Mouse (Mus musculus): ENCODE results near the gene Gm45140. TPM values are rescaled to one million over a fixed set of nuclear protein-coding genes. Genes with fewer than 3 reads are reported as not detected.

Gm45140 gene
- polyA plus RNA-seq, 1 experiment from 2014 or later: 0.94 TPM

GRCm38 (mm10) chr6:87806857-87807256 is 28.7 kb downstream of the Gm45140 start:
- Histone ChIP-seq H3K9ac (replicated peaks; ENCODE audit: low read depth) (no peak overlapping the region), H3K4me2 (replicated peaks; ENCODE audit: low read depth, low read length) (no peak overlapping the region), H3K4me1 (ENCODE audit: insufficient read depth, low read depth, low read length) (peaks cover 6% of the 10 kb centered on the region; the same call in 1 of the 2 replicates), H3K36me3 (ENCODE audit: insufficient read depth, low read length) (no peaks in the 10 kb centered on the region), H3K9me3 (ENCODE audit: low read length) (no peaks in the 10 kb centered on the region), H3K4me3 (ENCODE audit: low read depth, low read length) (no peak overlapping the region), H3K27me3 (replicated peaks; ENCODE audit: insufficient read depth, low read length) (no peaks in the 10 kb centered on the region), H3K27ac (ENCODE audit: low read length) (no peak overlapping the region)
- 40% methylated on average over 2 of the region's 2 CpGs for WGBS
- no peak for DNase-seq (ENCODE audit: low spot score)
- TF ChIP-seq CTCF (IDR thresholded peaks at IDR 0.05) (no peak; the same call in 1 of the 2 replicates), EP300 (IDR thresholded peaks at IDR 0.05) (no peak)
- ATAC-seq: no peak

GRCm38 (mm10) chr6:87806028-87806427 is 29.6 kb downstream of the Gm45140 start:
- no peaks in the 10 kb centered on the region for H3K9me3 ChIP-seq (ENCODE audit: low read length)
- TF ChIP-seq CTCF (IDR thresholded peaks at IDR 0.05) (peak; percentile 50), EP300 (IDR thresholded peaks at IDR 0.05) (no peak)
- H3K36me3 ChIP-seq (ENCODE audit: insufficient read depth, low read length): no peaks in the 10 kb centered on the region
- H3K27ac ChIP-seq (ENCODE audit: low read length): no peak overlapping the region
- peak; percentile 47 for DNase-seq (ENCODE audit: low spot score)
- H3K27me3 ChIP-seq (replicated peaks; ENCODE audit: insufficient read depth, low read length): no peaks in the 10 kb centered on the region
- 46% methylated on average over 2 of the region's 2 CpGs for WGBS
- peaks cover 6% of the 10 kb centered on the region; the same call in 1 of the 2 replicates for H3K4me1 ChIP-seq (ENCODE audit: insufficient read depth, low read depth, low read length)
- H3K9ac ChIP-seq (replicated peaks; ENCODE audit: low read depth): no peak overlapping the region
- peak; percentile 37; the same call in 1 of the 2 replicates for ATAC-seq
- H3K4me3 ChIP-seq (ENCODE audit: low read depth, low read length): no peak overlapping the region
- H3K4me2 ChIP-seq (replicated peaks; ENCODE audit: low read depth, low read length): no peak overlapping the region

- 87% methylated on average over 7 of the region's 7 CpGs for WGBS
- no peak overlapping the region for H3K9ac ChIP-seq (replicated peaks; ENCODE audit: low read depth)
- DNase-seq (ENCODE audit: low spot score) (no peak), ATAC-seq (no peak)
- no peaks in the 10 kb centered on the region for H3K9me3 ChIP-seq (ENCODE audit: low read length)
- peaks cover 6% of the 10 kb centered on the region; the same call in 1 of the 2 replicates for H3K4me1 ChIP-seq (ENCODE audit: insufficient read depth, low read depth, low read length)
- H3K27ac ChIP-seq (ENCODE audit: low read length): no peak overlapping the region
- no peak overlapping the region for H3K4me2 ChIP-seq (replicated peaks; ENCODE audit: low read depth, low read length)
- TF ChIP-seq EP300 (IDR thresholded peaks at IDR 0.05) (no peak), CTCF (IDR thresholded peaks at IDR 0.05) (no peak)
- no peaks in the 10 kb centered on the region for H3K27me3 ChIP-seq (replicated peaks; ENCODE audit: insufficient read depth, low read length)
- no peak overlapping the region for H3K4me3 ChIP-seq (ENCODE audit: low read depth, low read length)
- no peaks in the 10 kb centered on the region for H3K36me3 ChIP-seq (ENCODE audit: insufficient read depth, low read length)
Measured at GRCm38 (mm10) chr6:87805448-87805847, 30.1 kb downstream of the Gm45140 start.

GRCm38 (mm10) chr6:87804886-87805285 is 30.7 kb downstream of the Gm45140 start:
- Histone ChIP-seq H3K4me1 (ENCODE audit: insufficient read depth, low read depth, low read length) (peaks cover 6% of the 10 kb centered on the region; the same call in 1 of the 2 replicates), H3K27ac (ENCODE audit: low read length) (no peak overlapping the region), H3K36me3 (ENCODE audit: insufficient read depth, low read length) (no peaks in the 10 kb centered on the region), H3K9me3 (ENCODE audit: low read length) (no peaks in the 10 kb centered on the region), H3K9ac (replicated peaks; ENCODE audit: low read depth) (no peak overlapping the region), H3K4me3 (ENCODE audit: low read depth, low read length) (no peak overlapping the region), H3K4me2 (replicated peaks; ENCODE audit: low read depth, low read length) (no peak overlapping the region), H3K27me3 (replicated peaks; ENCODE audit: insufficient read depth, low read length) (no peaks in the 10 kb centered on the region)
- DNase-seq (ENCODE audit: low spot score) (no peak), ATAC-seq (no peak)
- WGBS: 73% methylated on average over 7 of the region's 7 CpGs
- TF ChIP-seq EP300 (IDR thresholded peaks at IDR 0.05) (no peak), CTCF (IDR thresholded peaks at IDR 0.05) (no peak)

- Histone ChIP-seq H3K9me3 (ENCODE audit: low read length) (no peaks in the 10 kb centered on the region), H3K4me1 (ENCODE audit: insufficient read depth, low read depth, low read length) (no peaks in the 10 kb centered on the region), H3K27me3 (replicated peaks; ENCODE audit: insufficient read depth, low read length) (no peaks in the 10 kb centered on the region), H3K9ac (replicated peaks; ENCODE audit: low read depth) (no peak overlapping the region), H3K36me3 (ENCODE audit: insufficient read depth, low read length) (no peaks in the 10 kb centered on the region), H3K4me3 (ENCODE audit: low read depth, low read length) (no peak overlapping the region), H3K27ac (ENCODE audit: low read length) (no peak overlapping the region), H3K4me2 (replicated peaks; ENCODE audit: low read depth, low read length) (no peak overlapping the region)
- DNase-seq (ENCODE audit: low spot score) (no peak), ATAC-seq (no peak)
- WGBS: 79% methylated on average over 1 of the region's 1 CpGs
- TF ChIP-seq CTCF (IDR thresholded peaks at IDR 0.05): no peak
- no peak for TF ChIP-seq EP300 (IDR thresholded peaks at IDR 0.05)
Measured at GRCm38 (mm10) chr6:87804036-87804435, 31.6 kb downstream of the Gm45140 start.

- Histone ChIP-seq H3K4me3 (ENCODE audit: low read depth, low read length) (no peak overlapping the region), H3K4me2 (replicated peaks; ENCODE audit: low read depth, low read length) (no peak overlapping the region), H3K36me3 (ENCODE audit: insufficient read depth, low read length) (no peaks in the 10 kb centered on the region), H3K4me1 (ENCODE audit: insufficient read depth, low read depth, low read length) (no peaks in the 10 kb centered on the region), H3K27ac (ENCODE audit: low read length) (no peak overlapping the region), H3K9ac (replicated peaks; ENCODE audit: low read depth) (no peak overlapping the region), H3K27me3 (replicated peaks; ENCODE audit: insufficient read depth, low read length) (no peaks in the 10 kb centered on the region), H3K9me3 (ENCODE audit: low read length) (no peaks in the 10 kb centered on the region)
- TF ChIP-seq CTCF (IDR thresholded peaks at IDR 0.05) (no peak), EP300 (IDR thresholded peaks at IDR 0.05) (no peak)
- DNase-seq (ENCODE audit: low spot score) (no peak), ATAC-seq (no peak)
- WGBS: 79% methylated on average over 7 of the region's 7 CpGs
Measured at GRCm38 (mm10) chr6:87802462-87802861, 33.1 kb downstream of the Gm45140 start.

GRCm38 (mm10) chr6:87799576-87799975 is 36.0 kb downstream of the Gm45140 start:
- no peak for TF ChIP-seq CTCF (IDR thresholded peaks at IDR 0.05)
- no peak overlapping the region for H3K4me3 ChIP-seq (ENCODE audit: low read depth, low read length)
- H3K4me1 ChIP-seq (ENCODE audit: insufficient read depth, low read depth, low read length): no peaks in the 10 kb centered on the region
- WGBS: 78% methylated on average over 6 of the region's 6 CpGs
- no peak for ATAC-seq
- H3K27ac ChIP-seq (ENCODE audit: low read length): no peak overlapping the region
- no peak for DNase-seq (ENCODE audit: low spot score)
- H3K9me3 ChIP-seq (ENCODE audit: low read length): no peaks in the 10 kb centered on the region
- H3K4me2 ChIP-seq (replicated peaks; ENCODE audit: low read depth, low read length): no peak overlapping the region
- no peaks in the 10 kb centered on the region for H3K36me3 ChIP-seq (ENCODE audit: insufficient read depth, low read length)
- H3K27me3 ChIP-seq (replicated peaks; ENCODE audit: insufficient read depth, low read length): no peaks in the 10 kb centered on the region
- H3K9ac ChIP-seq (replicated peaks; ENCODE audit: low read depth): no peak overlapping the region
